Mouse (Mus musculus) erythroblast, adult 5-6 weeks (primary cell): ENCODE data around the gene Ptch1. TPM values are rescaled to one million over a fixed set of nuclear protein-coding genes. Genes with fewer than 3 reads are reported as not detected.

Source experiments
- ATAC-seq: replicated peaks from 2 replicates; pipeline ENCODE4 v1.8.0; 2016; ENCODE audit warnings: moderate number of reproducible peaks, mild to moderate bottlenecking, moderate TSS enrichment, inconsistent platforms; ENCODE audit not compliant: poor library complexity, low FRiP score, severe bottlenecking
- total RNA-seq, 2 experiments: library from RNA; stranded (forward) in 1 of 2; stranded (reverse) in 1 of 2; fragments of 150-400 nt in 1 of 2; fragments of 200-764, 138-1000 nt in 1 of 2; gene quantifications; 2 replicates each; pipeline versions ENCODE4 v1.2.3 to v1.2.4; 2015 to 2017; ENCODE audit warnings: low replicate concordance in 2 of 2

Ptch1 gene
- total RNA-seq, 2 experiments from 2014 or later = 2.5 TPM

DNA sequence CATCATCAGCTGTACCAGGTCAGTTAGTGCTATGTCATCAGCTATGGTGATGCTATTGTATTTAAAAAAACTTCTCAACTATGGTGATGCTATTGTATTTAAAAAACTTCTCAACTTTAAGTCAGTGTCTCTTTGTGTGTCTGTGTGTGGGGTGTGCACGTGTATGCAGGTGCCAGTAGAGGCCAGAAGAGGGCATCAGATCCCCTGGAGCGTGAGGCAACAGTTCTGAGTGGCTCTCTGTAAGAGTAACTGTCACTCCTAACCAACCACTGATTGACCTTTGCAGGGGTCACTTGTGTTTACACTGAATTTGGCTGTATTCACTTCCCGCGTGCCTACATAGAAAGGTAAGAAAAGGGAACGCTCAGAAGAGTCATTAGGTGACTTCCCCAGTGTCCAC lies 65.6 kb downstream of the Ptch1 start:
- ATAC-seq = no peak

DNA sequence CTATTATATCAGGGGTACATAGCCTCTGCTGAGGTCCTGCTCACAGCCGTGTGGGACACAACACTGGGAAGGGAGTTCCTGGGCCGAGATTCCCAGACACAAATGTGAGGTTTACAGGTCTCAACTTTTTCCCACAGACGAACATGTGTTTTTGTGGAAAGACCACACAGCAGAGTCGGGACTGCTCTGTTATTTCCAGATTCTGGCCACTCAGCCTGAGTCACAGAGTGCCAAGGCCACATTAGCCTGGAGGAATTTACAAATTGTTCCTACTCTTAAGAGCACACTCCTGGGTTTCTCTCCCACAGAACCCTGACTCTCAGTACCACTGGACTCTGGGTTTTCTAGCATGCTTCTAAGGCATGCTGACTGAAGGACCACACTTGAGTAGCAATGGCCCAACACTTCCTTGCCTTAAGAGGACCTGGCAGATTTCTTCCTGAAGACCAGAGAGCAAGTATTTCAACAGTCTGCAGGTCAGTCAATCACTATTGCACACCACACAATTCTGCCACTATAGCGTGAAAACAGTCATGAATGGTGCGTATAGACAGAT lies 66.3 kb downstream of the Ptch1 start:
- ATAC-seq = no peak

DNA sequence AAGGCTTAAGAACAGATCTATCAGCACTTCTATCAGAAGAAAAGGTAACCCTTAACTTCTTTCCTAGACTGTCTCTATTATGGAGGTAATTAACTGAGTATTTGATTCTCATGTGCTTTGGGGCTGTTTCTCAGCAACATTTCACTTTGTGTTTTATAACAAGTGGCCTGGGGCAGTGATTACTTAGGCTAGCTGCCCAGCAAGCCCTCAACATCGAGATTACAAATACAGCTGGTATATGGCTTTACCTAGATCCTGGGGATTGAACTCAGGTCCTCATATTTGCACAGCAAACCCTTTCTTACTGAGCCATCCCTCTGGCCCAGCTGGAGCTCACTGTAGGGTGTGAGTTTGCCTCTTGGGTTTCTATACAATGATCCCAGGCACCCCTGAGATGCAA lies 67.0 kb downstream of the Ptch1 start:
- no peak for ATAC-seq

DNA sequence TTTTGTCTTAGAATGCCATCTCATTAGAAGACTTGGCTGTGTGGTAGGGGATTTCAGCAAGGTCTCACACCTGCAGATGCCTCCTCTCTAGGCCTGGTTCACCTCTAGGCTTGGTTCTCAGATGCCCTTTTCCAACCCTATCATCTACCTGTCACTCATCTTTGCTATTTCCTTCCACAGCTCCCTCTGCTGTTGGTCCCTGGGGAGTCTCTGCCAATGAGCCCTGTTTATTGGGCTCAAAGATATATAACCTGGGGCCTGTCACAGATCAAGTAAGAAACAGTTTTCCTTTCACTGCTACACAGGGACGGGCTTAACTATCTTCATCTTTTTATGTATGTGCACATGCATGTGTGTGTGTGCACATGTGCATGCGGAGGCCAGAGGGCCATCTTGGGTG lies 71.0 kb downstream of the Ptch1 start:
- no peak for ATAC-seq

DNA sequence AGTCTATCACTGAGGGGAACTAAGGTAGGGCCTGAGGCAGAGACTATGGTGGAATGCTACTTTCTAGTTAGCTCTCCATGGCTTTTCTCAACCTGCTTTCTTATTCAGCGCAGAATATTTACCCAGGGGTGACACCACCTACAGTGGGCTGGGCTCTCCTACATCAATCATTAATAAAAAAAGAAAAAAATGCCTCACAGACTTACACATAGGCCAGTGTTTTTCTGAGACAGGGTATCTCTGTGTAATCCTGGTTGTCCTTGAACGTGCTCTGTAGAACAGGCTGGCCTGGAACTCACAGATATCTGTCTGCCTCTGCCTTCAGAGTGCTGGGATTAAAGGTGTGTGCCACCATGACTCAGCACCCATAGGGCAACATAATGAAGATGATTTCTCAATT lies 73.9 kb downstream of the Ptch1 start:
- no peak for ATAC-seq

DNA sequence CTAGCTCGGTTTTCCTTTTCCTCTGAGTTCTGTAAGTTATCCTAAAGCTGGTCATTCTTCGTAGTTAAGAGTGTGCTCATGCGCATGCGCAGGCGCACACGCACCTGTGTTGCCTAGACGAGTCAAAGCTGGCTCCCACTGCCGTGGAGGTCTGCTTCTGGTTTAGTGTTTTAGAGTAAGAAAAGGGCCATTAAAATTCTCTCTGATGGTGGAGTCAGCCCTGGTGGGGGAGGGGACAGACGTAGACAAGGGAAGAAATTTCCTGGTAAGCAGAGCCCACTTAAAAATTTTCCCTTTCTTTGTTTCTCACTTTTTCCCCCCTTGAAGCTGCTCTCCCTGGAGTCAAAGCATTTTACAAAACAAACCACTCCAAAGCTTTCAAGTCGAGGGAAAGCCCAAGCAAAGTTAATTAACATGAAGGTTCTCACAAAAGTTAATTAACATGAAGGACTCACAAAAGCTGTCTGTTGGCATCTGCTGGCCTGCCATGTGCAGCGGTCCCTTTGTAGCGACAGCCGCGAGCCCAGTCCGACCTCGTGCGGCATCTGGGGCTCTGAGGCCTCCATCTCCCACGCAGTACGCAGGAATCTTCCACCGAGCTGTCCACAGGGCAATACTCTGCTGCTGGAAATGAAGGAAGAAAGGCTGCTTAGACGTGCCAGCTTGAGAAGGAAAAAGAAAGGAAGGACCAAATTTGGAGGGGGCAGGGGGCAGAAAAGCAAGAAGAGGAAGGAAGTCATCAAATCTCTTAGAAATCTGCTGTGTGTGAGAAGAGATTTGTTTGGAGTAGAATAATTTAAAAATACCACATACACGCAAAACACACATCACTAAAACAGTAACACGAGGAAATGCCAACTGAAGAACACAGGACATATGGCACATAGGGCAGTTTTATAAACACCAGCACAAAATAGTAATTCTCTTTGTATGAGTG lies 76.5 kb downstream of the Ptch1 start, which contains the start of gene Fancc:
Fancc (minus strand) TSS at position 633 of the 937 bp plus-strand sequence.
- no peak for ATAC-seq

DNA sequence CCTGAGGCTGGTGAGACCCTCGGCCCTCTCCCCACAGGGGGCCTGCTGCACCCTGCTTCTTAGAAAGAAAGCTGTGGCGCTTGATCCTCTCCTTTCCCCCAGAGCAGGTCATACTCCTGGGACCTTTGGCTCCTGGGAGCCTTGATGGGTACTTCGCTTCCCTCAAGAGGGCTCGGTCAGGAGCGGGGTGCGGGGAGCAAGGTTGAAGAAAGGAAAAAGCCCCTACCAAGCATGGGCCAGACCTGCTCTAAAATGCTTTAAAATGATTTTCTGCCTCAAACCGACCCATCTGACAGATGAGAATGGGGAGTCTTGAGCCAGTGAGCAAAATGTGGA lies 85.7 kb downstream of the Ptch1 start:
- no peak for ATAC-seq

DNA sequence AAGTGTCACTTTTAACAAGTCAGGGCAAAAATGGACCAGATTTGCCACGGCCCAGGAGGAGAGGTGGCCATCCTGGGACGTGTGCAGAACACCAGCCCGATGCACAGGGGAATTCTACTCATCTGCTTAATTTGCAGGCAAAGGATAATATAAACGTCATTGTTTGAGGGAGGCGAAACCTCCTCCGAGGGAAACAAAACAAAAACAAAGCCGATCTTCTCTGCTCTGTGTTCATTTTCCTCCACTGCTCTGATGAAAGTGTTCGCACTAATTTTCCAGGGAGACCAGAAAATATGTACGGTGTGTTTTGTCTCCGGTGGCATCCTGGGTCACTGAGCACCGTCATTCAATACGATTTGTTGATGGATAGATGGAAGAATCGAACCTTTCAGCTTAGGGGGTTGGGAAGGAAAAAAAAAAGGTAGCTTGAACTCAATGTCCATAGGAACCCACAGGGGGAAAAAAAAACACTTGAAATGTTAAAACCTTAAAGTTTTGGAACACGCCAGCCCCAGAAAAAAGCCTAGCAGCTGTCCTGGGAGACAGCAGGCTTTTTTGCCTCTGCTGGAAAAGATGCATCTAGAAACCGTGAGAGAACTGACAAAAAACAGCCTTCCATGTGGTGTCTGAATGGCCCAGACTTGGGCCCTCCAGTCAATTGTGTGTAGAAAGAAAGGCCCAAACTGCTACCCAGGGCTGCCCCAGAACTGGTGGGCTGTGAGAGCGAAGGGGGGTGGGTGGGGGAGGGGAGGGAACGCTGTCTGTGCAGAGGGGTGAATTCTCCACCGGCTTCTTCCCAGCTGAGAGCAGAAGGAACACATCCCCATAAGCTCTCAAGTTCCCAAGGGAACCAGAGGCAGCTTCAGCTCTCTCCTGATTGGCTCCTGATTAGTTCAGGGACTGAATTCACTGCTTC lies 86.3 kb downstream of the Ptch1 start:
- ATAC-seq = no peak

DNA sequence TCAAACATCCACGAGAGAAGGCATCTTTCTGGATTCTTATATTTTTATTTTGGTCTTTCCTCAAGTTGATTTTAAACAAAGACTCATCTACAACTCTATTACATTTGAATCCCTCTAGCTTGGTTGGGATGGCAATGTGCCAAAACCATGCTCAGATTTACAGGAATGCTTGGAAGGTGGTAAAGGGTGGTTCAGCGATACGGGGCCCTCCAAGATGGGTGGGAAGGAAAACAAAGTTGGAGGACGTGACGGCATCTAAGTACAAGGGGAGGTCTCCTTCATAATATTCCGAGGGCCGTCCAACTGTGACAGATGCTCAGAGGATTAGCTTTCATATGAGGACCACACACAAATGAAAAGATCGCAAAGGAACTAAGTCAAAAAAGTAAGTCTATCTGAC lies 98.0 kb downstream of the Ptch1 start:
- ATAC-seq = no peak

Other genes starting within 250 kb of the Ptch1 start
- 4.8 and 26.5 TPM in 2 replicates for gene Fancc, start 76.3 kb downstream of the Ptch1 start, total RNA-seq (2015; ENCODE audit: low replicate concordance)
- gene Fancc, start 76.3 kb downstream of the Ptch1 start, total RNA-seq (2017; ENCODE audit: low replicate concordance) = 9.0 and 17.6 TPM in 2 replicates
- gene Ercc6l2, start 241.6 kb upstream of the Ptch1 start, total RNA-seq (2015; ENCODE audit: low replicate concordance) = 21.7 and 22.5 TPM in 2 replicates
- gene Ercc6l2, start 241.6 kb upstream of the Ptch1 start, total RNA-seq (2017; ENCODE audit: low replicate concordance) = 19.5 and 20.2 TPM in 2 replicates